Mouse (Mus musculus): ENCODE results near the gene Hbq1a.
"Not testable (repeated sequence)": the region's sequence is repeated elsewhere in the genome, so short reads cannot be mapped to it uniquely, and the experiment has no call there.

Gene Hbq1a

DNA sequence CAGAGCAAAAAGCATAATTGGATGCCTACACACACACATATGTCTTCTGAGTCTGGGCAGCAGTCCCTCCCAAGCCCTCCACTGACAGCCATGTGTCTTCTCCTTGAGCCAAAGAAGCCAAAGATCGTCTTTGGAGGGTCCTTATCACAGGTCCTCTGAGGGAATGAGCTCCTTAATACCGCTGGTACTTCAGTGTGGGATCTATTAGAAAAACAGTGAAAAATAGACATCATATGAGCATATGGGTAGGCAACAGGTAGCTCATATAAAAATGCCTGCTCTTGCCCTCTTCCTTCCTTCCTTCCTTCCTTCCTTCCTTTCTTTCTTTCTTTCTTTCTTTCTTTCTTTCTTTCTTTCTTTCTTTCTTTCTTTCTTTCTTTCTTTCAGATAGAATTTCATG, 15.3 kb upstream of the Hbq1a start:
- not testable (repeated sequence) for DNase-seq (ENCODE audit: extremely low spot score, low spot score)

DNA sequence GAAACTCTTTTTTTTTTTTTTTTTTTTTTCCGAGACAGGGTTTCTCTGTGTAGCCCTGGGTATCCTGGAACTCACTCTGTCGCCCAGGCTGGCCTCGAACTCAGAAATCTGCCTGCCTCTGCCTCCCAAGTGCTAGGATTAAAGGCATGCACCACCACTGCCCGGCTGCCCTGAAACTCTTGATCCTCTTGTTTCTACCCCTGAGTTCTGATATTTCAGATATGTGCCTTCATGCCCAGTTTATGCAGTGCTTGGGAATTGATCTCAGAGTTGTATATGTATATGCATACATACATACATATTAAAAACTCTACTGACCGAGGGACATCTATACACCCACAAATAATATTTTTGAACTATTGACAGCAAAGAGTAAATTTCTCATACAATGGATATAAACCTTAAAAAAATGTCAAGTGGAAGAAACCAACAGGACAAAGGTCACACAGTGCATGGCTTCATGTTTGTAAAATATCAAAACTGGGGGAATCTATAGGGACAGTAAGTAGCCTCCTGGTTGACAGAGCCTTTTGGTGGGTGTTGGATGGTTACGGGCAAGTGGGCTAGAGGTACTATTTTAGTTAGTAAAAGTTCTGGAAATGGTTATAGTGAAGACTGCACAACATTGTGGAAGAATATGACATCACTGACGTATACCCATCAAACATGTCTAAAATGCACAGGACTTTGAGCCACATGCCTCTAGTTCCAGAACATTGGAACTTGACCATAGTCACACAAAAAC, 14.7 kb upstream of the Hbq1a start:
- DNase-seq (ENCODE audit: extremely low spot score, low spot score), result no peak

DNA sequence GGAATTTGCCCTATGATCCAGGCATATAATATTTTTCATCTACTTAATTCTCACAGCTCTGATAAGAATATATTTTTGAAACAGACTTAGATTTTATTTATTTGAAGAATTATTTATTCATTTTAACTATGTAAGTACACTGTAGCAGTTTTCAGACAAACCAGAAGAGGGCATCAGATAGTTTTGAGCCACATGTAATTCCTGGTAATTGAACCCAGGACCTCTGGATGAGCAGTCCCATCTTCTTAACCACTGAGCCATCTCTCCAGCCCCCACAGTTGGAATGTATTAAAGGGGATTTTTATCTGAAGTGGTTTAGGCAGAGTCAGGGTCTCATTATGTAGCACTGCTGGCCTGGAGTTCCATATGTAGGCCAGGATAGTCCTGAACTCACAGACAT, 14.0 kb upstream of the Hbq1a start:
- not testable (repeated sequence) for DNase-seq (ENCODE audit: extremely low spot score, low spot score)

DNA sequence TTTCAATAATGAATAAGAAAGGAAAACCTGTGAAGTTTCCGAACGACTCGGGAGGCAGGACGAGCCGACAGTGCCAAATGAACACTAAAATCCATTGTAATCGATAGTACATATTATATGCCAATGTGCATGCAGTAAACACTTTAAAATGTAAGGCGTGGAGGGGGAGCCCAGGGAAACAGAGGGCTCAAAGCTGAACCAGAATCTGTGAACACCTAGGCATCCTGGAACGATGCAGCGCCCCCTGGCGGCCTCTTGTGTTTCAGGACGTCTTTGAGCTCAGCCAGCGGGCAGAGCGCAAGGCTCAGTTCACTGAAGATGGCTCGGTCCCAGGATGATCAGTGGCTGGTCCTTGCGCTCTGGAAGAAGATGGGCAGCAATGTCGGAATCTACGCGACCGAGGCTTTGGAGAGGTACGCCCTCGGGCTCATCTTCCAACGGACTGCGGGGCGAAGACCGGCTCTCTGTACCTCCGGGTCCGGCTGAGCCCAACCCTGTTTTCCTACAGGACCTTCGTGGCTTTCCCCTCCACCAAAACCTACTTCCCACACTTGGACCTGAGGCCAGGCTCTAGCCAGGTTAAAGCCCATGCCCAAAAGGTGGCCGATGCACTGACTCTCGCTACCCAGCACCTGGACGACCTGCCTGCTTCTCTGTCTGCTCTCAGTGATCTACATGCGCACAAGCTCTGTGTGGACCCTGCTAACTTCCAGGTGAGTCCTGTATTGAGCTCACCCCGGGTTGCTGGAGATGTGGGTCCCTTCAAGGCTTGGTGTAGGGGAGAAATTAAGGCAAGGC, 13.0 kb upstream of the Hbq1a start, which contains the start of gene Hbq1b:
Hbq1b (plus strand) TSS at position 271 of the 798 bp plus-strand sequence.
- DNase-seq (ENCODE audit: extremely low spot score, low spot score), result peak; percentile 69

DNA sequence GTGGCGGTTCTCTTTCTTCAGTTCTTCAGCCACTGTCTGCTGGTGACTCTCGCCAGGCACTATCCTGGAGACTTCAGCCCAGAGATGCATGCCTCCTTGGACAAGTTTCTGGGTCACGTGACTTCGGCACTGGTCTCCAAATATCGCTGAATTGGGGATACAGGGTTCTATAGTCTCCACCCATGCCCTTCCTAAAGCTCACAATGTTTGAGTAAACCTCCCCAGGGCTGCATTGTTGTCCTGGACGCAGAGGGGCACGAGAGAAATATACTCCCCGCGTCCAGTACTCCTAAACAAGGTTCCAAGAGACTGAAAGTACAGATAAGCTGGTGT, 12.4 kb upstream of the Hbq1a start:
- DNase-seq (ENCODE audit: extremely low spot score, low spot score), result no peak

DNA sequence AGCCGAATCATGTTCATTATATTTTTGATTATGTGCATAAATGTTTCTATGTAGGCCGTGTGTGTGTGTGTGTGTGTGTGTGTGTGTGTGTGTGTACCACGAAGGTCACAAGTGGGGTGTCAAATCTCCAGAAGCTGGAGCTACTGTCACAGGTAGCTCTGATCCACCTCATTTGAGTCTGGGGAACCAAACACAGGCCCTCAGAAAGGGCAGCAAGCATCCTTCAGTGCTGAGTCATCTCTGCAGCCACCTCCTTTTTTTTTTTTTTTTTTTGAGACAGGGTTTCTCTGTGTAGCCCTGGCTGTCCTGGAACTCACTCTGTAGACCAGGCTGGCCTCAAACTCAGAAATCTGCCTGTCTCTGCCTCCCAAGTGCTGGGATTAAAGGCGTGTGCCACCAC, 7.0 kb upstream of the Hbq1a start:
- DNase-seq (ENCODE audit: extremely low spot score, low spot score), result not testable (repeated sequence)

DNA sequence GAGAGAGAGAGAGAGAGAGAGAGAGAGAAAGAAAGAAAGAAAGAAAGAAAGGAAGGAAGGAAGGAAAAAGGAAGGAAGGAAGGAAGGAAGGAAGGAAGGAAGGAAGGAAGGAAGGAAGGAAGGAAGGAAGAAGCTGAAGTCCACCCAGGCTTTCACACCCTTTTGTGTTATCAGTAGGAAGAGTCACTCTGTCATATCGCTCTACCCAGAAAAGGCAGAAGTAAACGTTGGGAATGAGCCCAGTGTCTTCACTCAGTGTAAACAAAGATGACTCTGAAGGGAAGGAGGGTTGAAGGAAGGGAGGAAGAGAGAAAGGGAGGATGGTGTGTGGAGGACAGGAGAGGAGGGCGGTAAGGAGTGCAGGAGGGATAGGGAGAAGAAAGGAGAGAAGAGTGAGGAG, 6.4 kb upstream of the Hbq1a start:
- DNase-seq (ENCODE audit: extremely low spot score, low spot score), result not testable (repeated sequence)

DNA sequence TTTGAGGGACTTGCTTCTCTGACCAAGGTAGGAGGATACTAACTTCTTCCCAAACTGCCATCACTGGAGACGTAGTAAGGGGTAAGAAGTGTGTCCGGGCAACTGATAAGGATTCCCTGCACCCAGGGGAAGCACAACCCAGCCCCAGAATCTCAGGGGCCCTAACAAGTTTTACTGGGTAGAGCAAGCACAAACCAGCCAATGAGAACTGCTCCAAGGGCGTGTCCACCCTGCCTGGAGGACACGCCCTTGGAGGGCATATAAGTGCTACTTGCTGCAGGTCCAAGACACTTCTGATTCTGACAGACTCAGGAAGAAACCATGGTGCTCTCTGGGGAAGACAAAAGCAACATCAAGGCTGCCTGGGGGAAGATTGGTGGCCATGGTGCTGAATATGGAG, 3.7 kb upstream of the Hbq1a start, which contains the start of gene Hba-a2:
Hba-a2 (plus strand) TSS at position 287 of the 400 bp plus-strand sequence.
- not testable (repeated sequence) for DNase-seq (ENCODE audit: extremely low spot score, low spot score)

DNA sequence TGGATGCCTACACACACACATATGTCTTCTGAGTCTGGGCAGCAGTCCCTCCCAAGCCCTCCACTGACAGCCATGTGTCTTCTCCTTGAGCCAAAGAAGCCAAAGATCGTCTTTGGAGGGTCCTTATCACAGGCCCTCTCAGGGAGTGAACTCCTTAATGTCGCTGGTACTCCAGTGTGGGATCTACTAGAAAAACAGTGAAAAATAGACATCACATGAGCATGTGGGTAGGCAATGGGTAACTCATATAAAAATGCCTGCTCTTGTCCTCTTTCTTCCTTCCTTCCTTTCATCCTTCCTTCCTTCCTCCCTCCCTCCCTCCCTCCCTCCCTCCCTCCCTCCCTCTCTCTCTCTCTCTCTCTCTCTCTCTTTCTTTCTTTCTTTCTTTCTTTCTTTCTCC, 2.5 kb upstream of the Hbq1a start:
- DNase-seq (ENCODE audit: extremely low spot score, low spot score), result not testable (repeated sequence)

DNA sequence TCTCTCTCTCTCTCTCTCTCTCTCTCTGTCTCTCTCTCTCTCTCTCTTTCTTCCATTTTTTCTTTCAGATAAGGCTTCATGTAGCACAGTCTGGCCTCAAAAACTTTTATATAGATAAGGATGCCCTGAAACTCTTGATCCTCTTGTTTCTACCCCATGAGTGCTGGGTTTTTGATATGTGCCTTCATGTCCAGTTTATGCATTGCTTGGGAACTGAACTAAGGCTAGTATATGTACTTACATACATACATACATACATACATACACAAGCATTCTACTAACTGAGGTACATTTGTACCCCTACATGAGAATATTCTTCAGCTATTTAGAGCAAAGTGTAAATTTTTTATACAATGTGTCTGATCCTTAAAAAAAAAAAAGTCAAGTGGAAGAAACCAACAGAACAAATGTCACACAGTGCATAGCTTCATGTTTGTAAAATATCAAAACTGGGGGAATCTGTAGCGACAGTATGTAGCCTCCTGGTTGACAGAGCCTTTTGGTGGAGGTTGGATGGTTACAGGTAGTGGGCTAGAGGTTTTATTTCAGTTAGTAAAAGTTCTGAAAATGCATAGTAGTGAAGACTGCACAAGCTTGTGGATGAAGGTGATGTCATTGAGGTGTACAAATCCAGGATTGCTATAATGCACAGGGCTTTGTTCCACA, 1.9 kb upstream of the Hbq1a start:
- no peak for DNase-seq (ENCODE audit: extremely low spot score, low spot score)

DNA sequence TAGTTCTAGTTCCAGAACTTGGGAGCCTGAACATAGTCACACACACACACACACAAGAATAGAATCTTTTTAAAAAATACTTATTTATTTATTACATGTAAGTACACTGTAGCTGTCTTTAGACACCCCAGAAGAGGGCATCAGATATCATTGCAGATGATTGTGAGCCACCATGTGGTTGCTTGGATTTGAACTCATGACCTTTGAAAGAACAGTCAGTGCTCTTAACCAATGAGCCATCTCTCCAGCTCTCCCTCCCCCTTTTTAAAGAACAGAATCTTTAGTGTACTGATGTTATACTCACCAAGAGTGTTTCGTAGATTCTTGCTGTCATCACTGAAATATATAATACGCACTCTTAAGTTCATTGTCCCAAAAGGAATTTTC, 1.3 kb upstream of the Hbq1a start:
- DNase-seq (ENCODE audit: extremely low spot score, low spot score), result no peak

DNA sequence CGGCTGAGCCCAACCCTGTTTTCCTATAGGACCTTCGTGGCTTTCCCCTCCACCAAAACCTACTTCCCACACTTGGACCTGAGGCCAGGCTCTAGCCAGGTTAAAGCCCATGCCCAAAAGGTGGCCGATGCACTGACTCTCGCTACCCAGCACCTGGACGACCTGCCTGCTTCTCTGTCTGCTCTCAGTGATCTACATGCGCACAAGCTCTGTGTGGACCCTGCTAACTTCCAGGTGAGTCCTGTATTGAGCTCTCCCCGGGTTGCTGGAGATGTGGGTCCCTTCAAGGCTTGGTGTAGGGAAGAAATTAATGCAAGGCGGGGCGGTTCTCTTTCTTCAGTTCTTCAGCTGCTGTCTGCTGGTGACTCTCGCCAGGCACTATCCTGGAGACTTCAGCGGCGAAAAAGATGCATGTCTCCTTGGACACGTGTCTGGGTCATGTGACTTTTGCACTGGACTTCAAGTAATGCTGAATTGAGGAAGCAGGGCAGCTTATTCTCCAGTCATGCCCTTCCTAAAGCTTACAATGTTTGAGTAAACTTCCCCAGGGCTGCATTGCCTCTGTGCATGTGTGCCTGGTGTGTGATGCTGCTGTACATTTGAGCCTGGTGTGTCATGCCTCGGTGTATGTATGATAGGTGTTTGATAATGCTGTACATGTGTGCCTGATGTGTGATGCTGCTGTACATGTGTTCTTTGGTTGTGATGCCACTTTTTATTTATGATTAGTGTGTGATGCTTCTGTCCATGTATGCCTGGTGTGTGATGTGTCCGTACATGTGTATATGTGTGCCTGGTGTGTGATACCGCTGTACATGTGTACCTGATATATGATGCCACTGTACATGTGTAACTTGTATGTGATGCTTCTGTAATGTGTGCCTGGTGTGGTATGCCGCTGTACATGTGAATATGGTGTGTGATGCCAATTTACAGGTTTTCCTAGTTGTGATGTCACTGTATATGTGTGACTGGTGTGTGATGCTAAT, 704 bp downstream of the Hbq1a start:
- no peak for DNase-seq (ENCODE audit: extremely low spot score, low spot score)

DNA sequence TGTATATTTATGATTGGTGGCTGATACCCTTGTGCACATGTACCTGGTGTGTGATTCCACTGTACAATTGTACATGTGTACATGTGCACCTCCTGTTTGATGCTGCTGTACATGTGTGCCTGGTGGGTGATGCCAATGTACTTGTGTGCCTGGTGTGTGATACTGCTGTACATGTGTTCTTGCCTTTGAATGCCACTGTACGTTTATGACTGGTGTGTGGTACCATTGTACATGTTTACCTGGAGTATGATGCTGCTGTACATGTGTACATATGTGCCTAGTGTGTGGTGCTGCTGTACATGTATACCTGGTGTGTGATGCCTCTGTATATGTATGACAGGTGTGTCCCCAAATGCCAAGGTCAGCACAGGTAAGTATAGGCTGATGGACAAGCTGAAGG, 1.6 kb downstream of the Hbq1a start:
- DNase-seq (ENCODE audit: extremely low spot score, low spot score), result no peak

DNA sequence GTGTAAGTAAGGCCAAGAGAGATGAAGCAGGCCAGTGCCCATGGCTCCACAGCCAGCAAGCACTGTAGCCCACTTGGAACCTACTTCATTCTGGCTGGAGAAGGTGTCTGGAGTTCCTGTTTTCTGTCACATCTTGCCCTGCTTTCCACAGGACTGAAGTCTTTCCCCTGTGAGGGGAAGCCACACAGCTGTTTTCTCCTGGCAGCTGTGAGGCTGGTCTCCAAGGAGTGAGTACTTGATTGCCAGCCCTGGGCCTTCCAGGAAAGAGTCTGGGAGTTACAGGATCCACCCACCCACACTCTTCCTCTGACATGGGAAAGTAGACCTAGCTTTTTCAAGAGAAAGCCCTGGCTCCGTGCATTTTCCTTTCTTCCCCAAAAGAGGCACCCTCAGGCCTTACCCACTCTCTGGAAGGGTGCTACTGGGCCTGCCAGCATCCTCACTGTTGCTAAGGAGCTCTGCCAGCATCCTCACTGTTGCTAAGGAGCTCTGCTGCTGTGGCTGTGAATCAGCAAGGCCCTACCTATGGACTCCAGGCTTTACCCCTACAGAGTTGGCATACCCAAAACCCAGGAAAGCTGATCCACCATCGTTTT, 3.1 kb downstream of the Hbq1a start:
- DNase-seq (ENCODE audit: extremely low spot score, low spot score), result no peak

DNA sequence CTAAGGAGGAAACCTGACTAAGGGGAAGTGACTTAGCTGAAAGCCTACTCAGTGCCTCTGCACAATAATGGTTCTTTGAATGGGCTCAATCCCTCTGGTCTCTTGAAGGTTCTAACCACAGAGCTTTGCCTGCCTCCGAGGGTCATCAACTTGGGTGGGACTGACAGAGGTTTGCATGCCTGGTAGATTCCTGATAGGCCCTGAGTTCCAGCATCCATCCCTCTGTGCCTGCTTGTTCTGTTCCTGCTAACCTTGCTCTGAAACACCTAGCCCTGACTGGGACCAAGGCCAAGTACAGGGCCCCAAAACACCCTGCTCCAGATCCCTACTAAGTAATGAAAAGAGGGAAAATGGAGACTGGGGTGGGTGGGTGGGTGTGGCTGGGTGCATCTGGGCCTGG, 3.6 kb downstream of the Hbq1a start:
- no peak for DNase-seq (ENCODE audit: extremely low spot score, low spot score)

DNA sequence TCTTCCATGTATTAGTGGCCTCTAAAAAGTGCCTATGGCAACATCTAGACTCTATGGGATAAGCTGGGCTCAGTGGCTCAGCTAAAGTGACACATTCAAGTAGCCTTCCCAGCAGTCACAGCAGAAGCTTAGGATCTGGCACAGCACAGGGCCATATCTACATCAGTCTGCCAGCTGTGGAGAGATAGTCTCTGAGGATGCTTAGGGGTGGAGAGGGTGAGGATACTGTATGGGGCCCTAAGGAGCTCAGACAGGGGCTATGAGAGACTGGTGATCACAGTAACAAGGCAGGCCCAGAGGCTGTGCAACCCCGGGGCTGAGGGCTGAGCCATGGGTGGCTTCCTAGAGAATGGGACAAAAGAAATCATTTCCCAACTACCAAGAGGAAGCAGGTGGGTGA, 7.1 kb downstream of the Hbq1a start:
- no peak for DNase-seq (ENCODE audit: extremely low spot score, low spot score)

DNA sequence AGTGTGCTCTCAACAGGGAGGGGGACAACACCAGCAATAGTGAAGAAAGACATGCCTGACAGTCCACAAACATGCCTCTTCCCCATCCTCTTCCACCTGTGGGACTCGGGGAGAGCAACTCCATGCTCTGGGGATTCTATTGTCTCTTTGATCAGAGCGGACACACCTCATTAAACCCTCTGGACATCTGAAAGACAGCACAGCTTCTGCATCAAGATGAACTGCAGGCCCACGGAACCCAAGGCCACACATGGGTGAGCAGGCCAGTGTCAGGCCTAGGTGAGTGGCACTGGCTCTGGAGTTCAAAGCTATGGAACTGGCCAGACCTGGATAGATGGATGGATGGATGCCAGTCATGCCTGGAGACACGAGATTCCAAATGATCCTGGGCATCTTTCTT, 9.6 kb downstream of the Hbq1a start:
- DNase-seq (ENCODE audit: extremely low spot score, low spot score), result no peak

DNA sequence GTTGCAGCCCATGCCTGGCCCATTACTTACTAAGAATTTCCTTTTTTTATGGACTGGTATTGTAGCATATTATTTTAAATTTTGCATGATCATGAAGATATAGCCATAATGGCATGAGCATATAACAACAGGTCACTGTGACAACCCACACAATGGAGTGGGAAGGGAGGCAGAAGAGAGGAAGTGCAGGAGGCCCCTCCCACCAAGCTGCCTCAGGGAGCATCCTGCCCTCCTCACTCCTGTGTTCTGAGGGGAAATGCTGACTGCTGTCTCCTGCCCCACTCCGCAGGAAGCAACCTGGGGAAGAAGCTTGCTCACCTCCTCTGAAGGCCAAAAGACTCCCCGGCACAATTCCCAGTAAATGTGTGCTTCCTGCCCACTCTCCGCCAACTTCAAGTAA, 10.1 kb downstream of the Hbq1a start:
- no peak for DNase-seq (ENCODE audit: extremely low spot score, low spot score)

DNA sequence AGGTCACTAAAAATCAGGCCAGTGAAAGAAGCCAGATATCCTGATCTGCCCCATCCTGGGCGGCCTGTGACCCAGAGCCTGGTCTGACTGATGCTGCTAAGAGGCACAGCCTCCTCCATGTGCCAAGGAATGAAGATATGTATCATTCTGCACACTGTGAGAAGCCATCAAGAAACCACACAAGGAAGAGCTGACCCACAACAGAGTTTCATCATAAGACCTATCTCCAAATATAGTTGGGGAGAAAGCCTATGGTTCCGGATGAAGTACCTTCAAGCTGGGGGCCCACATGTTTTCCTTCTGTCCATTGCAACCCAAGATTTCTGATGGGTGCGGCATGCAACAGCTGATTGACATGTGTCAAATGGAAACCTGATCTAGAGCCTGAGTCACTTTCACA, 16.1 kb downstream of the Hbq1a start:
- no peak for DNase-seq (ENCODE audit: extremely low spot score, low spot score)

DNA sequence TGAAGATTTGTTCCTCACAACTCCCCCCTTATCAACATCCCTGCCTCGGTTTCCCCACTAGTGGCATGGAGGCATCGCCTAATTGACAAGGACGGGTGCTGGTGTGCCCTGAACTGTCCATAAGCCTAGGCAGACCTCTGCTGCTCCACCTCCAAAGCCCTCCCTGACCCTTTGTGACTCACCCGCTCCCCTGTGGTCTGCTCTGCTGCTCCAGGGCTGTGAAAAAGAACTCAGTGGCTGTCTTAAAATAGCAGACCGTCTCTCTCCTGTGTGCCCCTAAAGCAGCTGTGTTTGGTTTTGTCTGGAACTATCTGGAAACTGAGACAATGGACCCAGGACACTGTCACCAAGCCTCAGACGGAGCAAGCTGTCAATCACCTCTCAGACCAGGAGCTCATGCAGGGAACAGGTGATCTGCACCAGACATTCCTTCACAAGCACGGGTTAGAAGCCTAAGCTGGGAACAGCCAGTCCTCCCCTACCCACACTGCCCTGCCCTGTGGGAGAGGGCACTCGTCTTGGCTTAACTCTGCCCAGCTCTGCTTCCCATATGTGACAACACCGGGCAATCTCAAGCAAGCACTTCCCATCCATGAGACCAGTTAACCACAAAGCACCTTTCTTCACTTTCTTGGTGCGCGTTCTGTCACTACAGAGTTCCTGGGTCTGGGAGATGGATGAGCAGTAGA, 20.8 kb downstream of the Hbq1a start:
- no peak for DNase-seq (ENCODE audit: extremely low spot score, low spot score)

All from neural tube, embryonic 10.5 days (tissue).